Mouse (Mus musculus): ENCODE data around the gene Lrrk1.

DNA sequence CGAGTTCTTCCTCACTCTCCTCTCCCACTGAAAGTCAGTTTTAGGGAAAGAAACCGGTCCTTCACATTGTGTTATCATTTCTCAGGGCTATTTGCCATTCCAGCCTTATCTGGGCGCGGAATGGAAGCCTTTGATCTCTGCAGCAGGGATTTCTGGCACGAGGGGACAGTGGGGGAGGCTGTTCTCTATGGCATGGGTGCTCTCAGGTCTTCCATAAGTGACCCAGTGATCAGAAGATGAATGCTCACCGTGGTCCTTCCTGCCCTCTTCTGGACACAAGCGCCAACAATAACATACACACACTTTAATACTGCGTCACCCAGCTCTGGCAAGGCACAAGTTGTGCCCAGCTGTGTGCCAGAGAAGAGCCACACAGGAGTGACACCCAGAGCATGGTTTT is 18.8 kb upstream of the Lrrk1 start:
- TF ChIP-seq CTCF (IDR thresholded peaks at IDR 0.05; ENCODE audit: borderline replicate concordance, insufficient read depth, low read length) (no peak), POLR2A (IDR thresholded peaks at IDR 0.05; ENCODE audit: low read depth, low read length) (no peak)
